Mouse (Mus musculus): ENCODE measurements around the gene Tssk3.

GRCm38 (mm10) chr4:129490972-129491880 is at the start of gene Tssk3, which contains the start of gene Fam229a:
- no peak for TF ChIP-seq POLR2A (IDR thresholded peaks at IDR 0.05; ENCODE audit: insufficient read depth, low read depth, low read length)
- TF ChIP-seq CTCF (IDR thresholded peaks at IDR 0.05; ENCODE audit: insufficient read depth, low read depth, low read length), result no peak
